Mouse (Mus musculus): ENCODE measurements at regions not wholly inside any gene's neighbourhood (a gene's known extent, or its start where the extent isn't known, plus 50 kb on each side); places are given as distances from the start of the nearest gene placed in this dataset.

- DNase-seq: no peak
Observed at GRCm38 (mm10) chr9:41273839-41274271, 112.4 kb upstream of the Ubash3b start.

- no peak for DNase-seq
Observed at GRCm38 (mm10) chr9:41273171-41273781, 111.8 kb upstream of the Ubash3b start.

GRCm38 (mm10) chr9:41272596-41272995, 111.1 kb upstream of the Ubash3b start:
- DNase-seq: no peak

GRCm38 (mm10) chr9:41268112-41268511, 106.6 kb upstream of the Ubash3b start:
- no peak for DNase-seq

GRCm38 (mm10) chr9:41264485-41264884, 103.0 kb upstream of the Ubash3b start:
- DNase-seq: peak in 1 of 2 experiments; percentile 4

GRCm38 (mm10) chr9:41257244-41257643, 95.7 kb upstream of the Ubash3b start:
- no peak for DNase-seq

- no peak for DNase-seq
Observed at GRCm38 (mm10) chr9:41242372-41242771, 80.9 kb upstream of the Ubash3b start.

- no peak for DNase-seq
Observed at GRCm38 (mm10) chr9:41239097-41239451, 77.6 kb upstream of the Ubash3b start.

- DNase-seq: no peak
Observed at GRCm38 (mm10) chr9:41238395-41239096, 77.0 kb upstream of the Ubash3b start.

- no peak for DNase-seq
Observed at GRCm38 (mm10) chr9:41237265-41237664, 75.8 kb upstream of the Ubash3b start.

GRCm38 (mm10) chr9:41229225-41229582, 67.7 kb upstream of the Ubash3b start:
- DNase-seq: no peak

- DNase-seq: peak; percentile 84 to 92
Observed at GRCm38 (mm10) chr9:41228425-41229224, 67.1 kb upstream of the Ubash3b start.

GRCm38 (mm10) chr9:41223406-41223805, 61.9 kb upstream of the Ubash3b start:
- no peak for DNase-seq

- DNase-seq: no peak
Observed at GRCm38 (mm10) chr9:41222346-41223015, 61.0 kb upstream of the Ubash3b start.

- no peak for DNase-seq
Observed at GRCm38 (mm10) chr9:41221110-41221790, 59.8 kb upstream of the Ubash3b start.

GRCm38 (mm10) chr9:41220105-41220669, 58.7 kb upstream of the Ubash3b start:
- no peak for DNase-seq

GRCm38 (mm10) chr9:41218702-41219101, 57.2 kb upstream of the Ubash3b start:
- DNase-seq: no peak

- DNase-seq: no peak
Observed at GRCm38 (mm10) chr9:41216248-41216647, 54.8 kb upstream of the Ubash3b start.

- no peak for DNase-seq
Observed at GRCm38 (mm10) chr9:41215026-41215425, 53.5 kb upstream of the Ubash3b start.

GRCm38 (mm10) chr9:41212943-41213529, 51.5 kb upstream of the Ubash3b start:
- no peak for DNase-seq

GRCm38 (mm10) chr9:41212303-41212901, 50.9 kb upstream of the Ubash3b start:
- peak; percentile 64 to 65 for DNase-seq
